Mouse (Mus musculus): ENCODE results near the gene Mapkapk3.

Mapkapk3 gene

GRCm38 (mm10) chr9:107289211-107290076 lies at the start of gene Mapkapk3:
Mapkapk3 (minus strand) TSS chr9:107289877.
- DNase-seq (ENCODE audit: low read depth, low spot score): no peak

- DNase-seq (ENCODE audit: low read depth, low spot score): peak; percentile 75
These were observed 48.7 kb upstream of the Mapkapk3 start, which contains the start of gene Hemk1 for GRCm38 (mm10) chr9:107338172-107338883. Hemk1 (minus strand) TSS chr9:107338350.

- no peak for DNase-seq (ENCODE audit: low read depth, low spot score)
These were observed 46.7 kb upstream of the Mapkapk3 start for GRCm38 (mm10) chr9:107336386-107336785.

GRCm38 (mm10) chr9:107335909-107336308 lies 46.2 kb upstream of the Mapkapk3 start:
- DNase-seq (ENCODE audit: low read depth, low spot score): no peak

DNA sequence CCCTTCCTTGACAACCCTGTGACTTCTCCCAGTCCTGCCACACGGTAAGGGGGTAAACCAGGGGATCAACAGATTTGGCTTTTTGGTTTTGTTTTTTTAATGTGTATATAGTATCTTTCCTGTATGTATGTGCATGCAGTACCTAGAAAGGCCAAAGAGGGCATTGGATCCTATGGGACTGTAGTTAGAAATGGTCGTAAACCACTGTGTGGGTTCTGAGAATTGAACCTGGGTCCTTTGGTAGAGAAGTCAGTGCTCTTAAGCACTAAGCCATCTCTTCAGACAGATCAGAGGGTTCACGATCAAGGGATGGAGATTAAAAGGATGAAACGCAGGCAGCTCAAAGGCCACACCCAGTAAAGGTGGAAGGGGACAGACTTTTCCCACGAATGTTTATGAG lies 45.4 kb upstream of the Mapkapk3 start:
- DNase-seq (ENCODE audit: low read depth, low spot score): no peak

DNA sequence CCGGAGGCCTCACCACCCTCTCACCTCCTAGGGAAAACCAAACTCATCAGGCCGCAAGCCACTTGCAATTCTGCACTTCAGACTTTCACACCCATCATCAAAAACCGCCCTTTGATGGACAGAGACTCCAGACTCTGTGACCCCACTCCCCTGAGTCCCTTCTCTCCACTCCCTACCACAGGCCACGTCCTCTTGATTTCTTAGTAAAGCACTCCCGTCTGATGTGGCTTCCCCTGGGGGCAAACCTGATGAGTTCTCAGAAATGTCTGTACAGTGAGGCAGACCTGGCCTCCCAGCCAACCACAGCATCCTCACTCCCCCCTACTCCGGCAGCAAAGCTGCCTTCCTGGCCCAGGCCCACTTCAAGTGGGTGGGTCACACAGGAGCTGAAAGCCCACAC lies 44.7 kb upstream of the Mapkapk3 start:
- DNase-seq (ENCODE audit: low read depth, low spot score): no peak

DNA sequence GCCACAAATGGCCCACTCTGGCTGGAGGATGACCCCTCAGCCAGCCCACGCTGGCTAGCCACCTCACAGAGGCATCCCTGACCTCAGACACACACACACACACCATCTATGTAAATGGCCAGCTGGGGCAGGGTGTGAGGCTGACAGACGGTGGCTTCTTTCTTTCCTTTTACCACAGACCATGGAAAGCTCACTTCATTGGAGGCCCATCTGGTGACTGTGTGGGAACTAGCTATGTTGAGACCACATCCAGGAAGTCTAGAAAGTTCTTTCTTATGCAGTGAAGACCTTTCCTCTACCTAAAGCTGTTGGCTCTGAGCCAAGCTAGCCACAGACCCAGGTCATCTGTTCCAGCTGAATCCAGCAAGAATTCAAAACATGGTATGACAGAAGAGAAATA lies 44.0 kb upstream of the Mapkapk3 start:
- no peak for DNase-seq (ENCODE audit: low read depth, low spot score)

DNA sequence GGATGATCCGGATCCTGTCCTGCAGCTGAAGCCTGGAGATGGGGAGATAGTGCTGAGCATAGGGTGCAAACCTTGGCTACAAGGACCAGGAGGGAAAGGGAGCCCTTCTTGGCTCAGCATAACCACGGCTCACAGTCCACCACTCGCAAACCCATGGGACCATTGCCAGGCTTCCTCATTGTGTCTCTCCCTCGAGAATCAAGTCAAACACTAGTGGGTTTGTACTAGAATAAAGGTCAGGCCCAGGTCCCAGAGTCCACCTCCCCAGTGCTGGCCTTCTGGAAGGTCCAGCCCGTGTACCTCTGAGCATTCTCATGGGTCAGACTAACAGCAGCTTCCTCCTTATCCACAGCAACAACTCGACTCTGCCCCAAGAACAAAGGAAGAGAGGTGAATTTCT lies 41.1 kb upstream of the Mapkapk3 start:
- no peak for DNase-seq (ENCODE audit: low read depth, low spot score)

DNA sequence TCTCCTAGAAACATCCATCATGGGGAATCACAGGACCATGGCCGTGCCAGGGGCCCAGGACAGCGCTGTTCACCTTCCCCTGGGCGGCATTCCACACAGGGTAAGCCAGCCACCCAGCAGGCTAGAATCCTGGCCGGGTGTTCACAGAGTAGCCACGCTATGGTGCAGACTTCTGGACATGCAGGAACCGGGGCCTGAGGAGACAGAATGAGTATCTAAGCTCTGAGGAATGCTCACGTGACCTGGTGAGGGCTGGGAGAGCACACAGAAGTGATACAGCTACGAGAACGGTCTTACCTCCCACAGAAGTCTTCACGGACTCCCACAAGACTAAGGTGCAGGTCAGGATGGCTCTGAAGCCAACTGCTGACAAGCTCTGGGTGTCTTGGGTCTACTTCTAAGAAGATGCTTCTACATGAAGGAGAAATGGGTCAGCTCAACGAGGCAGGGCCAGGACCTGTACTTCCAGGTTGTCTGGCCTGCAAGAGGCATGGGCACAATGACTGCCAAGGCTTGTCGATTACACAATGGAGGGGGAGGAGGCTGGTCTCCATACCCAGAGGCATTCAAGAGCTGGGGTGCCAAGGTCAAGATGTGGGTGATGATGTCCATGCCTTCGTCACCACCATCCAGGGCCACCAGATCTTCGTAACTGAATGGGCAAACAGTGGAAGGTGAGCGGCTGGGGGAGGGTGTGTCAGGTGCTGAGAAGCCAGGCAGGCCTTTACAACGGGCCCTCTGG lies 38.4 kb upstream of the Mapkapk3 start:
- no peak for DNase-seq (ENCODE audit: low read depth, low spot score)

DNA sequence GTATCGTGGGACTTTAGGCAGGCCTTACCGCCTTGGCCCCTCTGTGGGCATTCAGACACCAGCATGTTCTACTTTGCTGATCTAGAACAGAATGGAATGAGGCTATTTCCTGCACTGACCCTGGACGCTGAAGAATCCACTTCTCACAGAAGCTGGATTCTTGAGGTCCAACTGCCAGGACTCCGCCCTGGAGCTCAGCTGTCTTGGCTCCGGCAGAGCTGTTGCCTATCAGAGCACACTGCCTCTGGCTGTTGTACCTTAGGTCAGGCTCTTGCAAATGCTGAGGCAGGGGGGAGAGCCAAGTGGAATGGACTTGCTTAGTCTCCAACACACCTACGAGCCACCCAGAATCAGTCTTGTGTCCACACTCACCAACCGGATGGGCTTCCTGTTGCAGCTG lies 36.2 kb upstream of the Mapkapk3 start:
- DNase-seq (ENCODE audit: low read depth, low spot score): no peak

GRCm38 (mm10) chr9:107324799-107325561 lies 35.3 kb upstream of the Mapkapk3 start:
- DNase-seq (ENCODE audit: low read depth, low spot score): no peak

- no peak for DNase-seq (ENCODE audit: low read depth, low spot score)
These were observed 33.9 kb upstream of the Mapkapk3 start for GRCm38 (mm10) chr9:107323558-107323957.

GRCm38 (mm10) chr9:107322461-107323050 lies 32.9 kb upstream of the Mapkapk3 start:
- DNase-seq (ENCODE audit: low read depth, low spot score): no peak

- DNase-seq (ENCODE audit: low read depth, low spot score): no peak
These were observed 26.1 kb upstream of the Mapkapk3 start for GRCm38 (mm10) chr9:107315791-107316190.

DNA sequence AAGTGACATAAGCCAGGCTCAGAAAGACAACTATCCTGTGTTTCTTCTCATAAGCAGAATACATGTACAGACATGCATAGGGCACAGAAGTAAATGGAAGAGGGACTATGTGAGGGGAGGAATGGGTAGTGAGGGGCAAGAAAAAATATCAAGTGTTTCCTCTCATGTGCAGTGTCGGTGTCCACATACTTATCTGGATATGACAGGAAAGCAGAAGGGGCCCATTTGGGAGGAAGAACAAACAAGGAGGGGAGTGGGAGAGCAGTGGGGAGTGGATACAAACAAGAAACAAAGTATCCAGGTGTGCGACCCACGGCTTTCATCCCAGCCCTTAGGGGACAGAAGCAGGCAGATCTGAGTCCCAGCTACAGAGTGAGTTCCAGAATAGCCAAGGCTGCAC lies 24.2 kb upstream of the Mapkapk3 start:
- no peak for DNase-seq (ENCODE audit: low read depth, low spot score)

DNA sequence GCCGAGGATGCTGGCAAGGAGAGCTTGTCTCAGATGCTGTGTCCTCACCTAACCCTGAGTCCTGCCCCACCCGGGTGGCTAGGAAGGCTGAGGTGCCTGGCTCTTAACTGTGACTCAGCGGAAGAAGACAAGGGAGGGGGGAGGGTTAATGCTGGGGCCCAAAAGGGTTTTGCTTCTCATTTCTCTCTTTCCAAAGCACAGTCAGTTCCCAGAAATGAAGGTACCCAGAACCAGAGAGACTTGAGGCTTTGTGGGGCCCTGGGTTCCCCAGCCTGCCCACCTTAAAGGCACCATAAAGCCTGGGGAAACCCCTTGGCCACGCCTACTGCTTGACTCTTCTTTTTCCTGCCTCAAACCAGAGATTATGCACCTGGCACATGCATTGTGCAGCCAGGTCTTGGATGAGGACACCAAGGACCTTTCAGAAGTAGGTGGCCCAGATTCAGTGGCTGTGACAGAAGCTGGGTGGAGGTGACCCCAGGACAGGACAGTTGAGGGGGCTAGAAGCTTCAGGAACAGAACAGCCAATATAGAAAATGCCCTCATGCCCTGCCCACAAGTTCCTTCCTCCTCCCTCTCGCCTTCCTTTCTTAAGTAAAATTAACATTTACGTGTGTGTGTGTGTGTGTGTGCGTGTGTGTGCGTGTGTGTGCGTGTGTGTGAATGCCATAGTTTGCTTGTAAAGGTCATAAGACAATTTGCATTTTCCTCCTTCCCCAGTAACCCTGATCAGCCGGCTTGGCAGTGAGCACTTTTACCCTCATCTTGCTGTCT lies 23.3 kb upstream of the Mapkapk3 start:
- no peak for DNase-seq (ENCODE audit: low read depth, low spot score)

DNA sequence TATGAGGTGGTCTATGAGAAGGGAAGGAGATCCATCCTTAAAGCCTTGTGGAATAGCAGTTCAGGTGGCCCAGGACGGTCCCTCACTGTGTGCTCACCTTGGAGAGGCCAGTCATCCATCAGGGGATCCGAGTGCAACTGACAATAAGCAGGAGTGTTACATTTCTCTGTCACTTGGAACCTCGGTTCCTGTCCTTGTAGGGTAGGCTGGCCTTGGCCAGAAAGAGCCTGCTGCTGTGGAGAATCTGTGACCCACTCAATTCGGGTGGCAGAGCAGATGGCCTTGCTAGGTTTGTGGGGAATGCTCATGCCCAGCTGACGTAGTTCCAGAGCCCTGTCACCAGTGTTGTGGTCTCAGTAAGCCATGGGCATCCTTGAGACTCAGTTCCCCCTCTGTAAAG lies 19.9 kb upstream of the Mapkapk3 start:
- no peak for DNase-seq (ENCODE audit: low read depth, low spot score)

DNA sequence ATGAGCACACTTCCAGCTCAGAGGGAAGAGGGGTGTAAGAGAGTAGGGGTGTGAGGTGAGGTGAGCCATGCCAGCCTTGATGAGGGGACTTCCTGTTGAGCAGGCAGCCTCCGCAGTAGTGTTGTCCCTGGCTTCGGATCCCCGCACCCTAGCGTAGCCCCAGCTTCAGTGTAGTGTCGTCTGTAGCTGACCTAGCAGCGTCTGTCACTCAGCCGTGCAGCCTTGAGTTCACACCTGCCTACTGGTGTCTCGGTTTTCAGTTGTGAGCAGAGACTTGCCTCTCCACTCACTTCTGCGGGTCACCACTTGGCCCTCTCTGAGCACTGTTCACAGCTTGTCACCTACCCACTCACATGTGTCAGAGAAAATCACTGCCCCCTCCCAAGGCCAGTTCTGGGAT lies 19.5 kb upstream of the Mapkapk3 start:
- no peak for DNase-seq (ENCODE audit: low read depth, low spot score)

DNA sequence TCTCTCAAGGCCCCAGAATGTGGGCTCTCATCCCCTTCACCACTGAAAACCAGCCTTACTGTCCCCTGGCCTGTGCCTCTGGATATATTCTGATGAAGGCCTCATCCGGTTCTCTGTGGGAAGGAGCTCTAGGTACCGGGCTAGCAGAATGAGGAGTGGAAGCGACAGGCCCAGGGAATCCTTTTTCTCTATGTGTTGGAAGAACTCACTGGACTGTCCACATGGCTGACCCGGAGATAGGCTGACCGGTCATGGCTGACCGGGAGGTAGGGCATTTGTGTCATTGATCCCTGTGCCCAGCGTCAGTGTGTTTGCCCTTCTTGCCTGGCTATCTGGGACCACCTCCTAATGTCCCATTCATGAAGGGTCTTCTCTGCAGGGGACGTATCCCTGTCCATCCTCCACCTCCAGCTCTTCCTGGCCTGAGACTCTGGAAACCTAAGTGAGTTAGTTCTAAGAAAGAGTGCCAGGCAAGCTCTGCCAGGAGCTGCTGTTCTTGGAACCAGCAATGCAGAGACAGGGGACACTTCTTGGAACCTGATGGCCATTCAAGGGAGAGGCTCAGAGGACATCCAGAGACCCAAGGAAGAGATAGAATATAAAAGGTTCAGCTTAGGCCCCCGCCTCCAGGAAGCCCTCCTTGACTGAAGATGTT lies 18.8 kb upstream of the Mapkapk3 start:
- no peak for DNase-seq (ENCODE audit: low read depth, low spot score)

- no peak for DNase-seq (ENCODE audit: low read depth, low spot score)
These were observed 18.2 kb upstream of the Mapkapk3 start for GRCm38 (mm10) chr9:107307886-107308285.
